Mouse (Mus musculus): ENCODE measurements around the gene 2610042L04Rik. TPM values are rescaled to one million over a fixed set of nuclear protein-coding genes. Genes with fewer than 3 reads are reported as not detected.
"Not testable (repeated sequence)": the region's sequence is repeated elsewhere in the genome, so short reads cannot be mapped to it uniquely, and the experiment has no call there.

Gene 2610042L04Rik
- total and polyA plus RNA-seq, 2 experiments from 2014 or later: 7.0 to 9.1 TPM

DNA sequence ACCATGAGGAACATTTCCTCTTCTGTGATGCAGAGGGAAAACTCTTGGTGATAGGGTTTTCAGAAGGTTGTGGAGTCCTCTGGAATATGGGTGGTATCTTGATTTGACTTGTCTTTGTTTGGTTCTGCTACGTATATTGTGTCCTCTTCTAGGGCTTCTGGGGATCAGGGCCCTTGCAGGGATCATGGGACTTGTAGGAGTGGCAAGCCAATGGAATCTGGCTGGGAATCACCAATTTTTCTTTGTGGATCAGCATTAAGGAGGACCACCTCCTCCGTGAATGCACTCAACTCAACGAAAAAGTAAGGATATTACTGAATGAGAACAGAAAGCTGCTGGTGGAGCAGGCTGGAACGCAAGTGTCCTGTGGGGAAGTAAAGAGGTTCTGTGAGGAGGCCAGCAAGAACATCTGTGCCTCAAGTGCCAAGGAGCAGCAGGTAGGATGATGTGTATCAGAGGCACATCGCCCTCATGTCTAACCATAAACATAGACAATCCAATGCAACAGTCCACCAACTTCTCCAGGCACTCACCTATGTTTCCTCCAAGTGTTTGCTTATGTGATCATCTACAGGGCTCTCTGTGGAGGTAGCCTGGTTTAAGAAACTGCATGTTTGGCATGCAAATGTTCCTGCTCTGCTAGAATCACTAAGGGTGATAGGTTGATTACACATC is 65.7 kb downstream of the 2610042L04Rik start:
- not testable (repeated sequence) for DNase-seq; H3K4me1 ChIP-seq (ENCODE audit: insufficient read depth); H3K27me3 ChIP-seq (ENCODE audit: insufficient read depth, low read length); H3K9me3 ChIP-seq (ENCODE audit: low read length); H3K27ac ChIP-seq (ENCODE audit: low read depth, low read length); H3K9ac ChIP-seq; ATAC-seq; H3K36me3 ChIP-seq (ENCODE audit: insufficient read depth); H3K4me3 ChIP-seq (ENCODE audit: low read depth, low read length); H3K4me2 ChIP-seq (ENCODE audit: low read depth)
- 82% methylated on average over 5 of the region's 5 CpGs for WGBS

GRCm38 (mm10) chr14:4401245-4401644 is 66.7 kb downstream of the 2610042L04Rik start:
- H3K36me3 ChIP-seq (ENCODE audit: insufficient read depth); H3K27me3 ChIP-seq (ENCODE audit: insufficient read depth, low read length); H3K4me3 ChIP-seq (ENCODE audit: low read depth, low read length); ATAC-seq; H3K9ac ChIP-seq; DNase-seq; H3K4me1 ChIP-seq (ENCODE audit: insufficient read depth); H3K9me3 ChIP-seq (ENCODE audit: low read length); H3K4me2 ChIP-seq (ENCODE audit: low read depth); H3K27ac ChIP-seq (ENCODE audit: low read depth, low read length): not testable (repeated sequence)
- WGBS: 83% methylated on average over 4 of the region's 5 CpGs

DNA sequence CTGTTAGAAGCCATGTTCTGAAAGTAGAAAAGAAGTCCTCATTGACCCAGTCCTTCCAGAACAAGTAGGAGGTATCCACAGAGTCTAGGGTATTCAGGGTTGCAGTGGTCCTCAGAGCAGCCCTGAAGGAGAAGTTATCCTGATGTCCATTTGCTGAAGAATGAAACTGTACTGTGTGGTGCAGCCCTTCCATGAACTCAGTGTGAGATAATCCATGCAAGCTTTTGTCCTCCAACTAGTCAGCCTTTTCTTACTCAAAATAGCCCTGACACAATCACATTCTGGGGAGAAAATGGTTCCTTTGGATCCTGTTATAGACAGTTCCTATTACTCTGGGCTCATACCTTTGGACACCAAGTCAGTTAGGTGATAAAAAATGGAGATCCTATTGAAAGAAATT is 69.3 kb downstream of the 2610042L04Rik start:
- not testable (repeated sequence) for H3K27me3 ChIP-seq (ENCODE audit: insufficient read depth, low read length); ATAC-seq; DNase-seq; H3K9me3 ChIP-seq (ENCODE audit: low read length); H3K36me3 ChIP-seq (ENCODE audit: insufficient read depth); H3K4me2 ChIP-seq (ENCODE audit: low read depth); H3K9ac ChIP-seq; H3K27ac ChIP-seq (ENCODE audit: low read depth, low read length); H3K4me1 ChIP-seq (ENCODE audit: insufficient read depth); H3K4me3 ChIP-seq (ENCODE audit: low read depth, low read length)

Other genes starting within 250 kb of the 2610042L04Rik start
- 4.6 and 5.3 TPM in 2 replicates for gene Gm8108, start 224.2 kb upstream of the 2610042L04Rik start, total RNA-seq (2014; rRNA removed)
- gene Gm8108, start 224.2 kb upstream of the 2610042L04Rik start, polyA plus RNA-seq (2015; fragmentation: Nextera tagmentation; extraction: Ambion mirVana): 5.5 and 5.7 TPM in 2 replicates
- gene Gm3127, start 169.7 kb upstream of the 2610042L04Rik start, total RNA-seq (2014; rRNA removed): not detected in 2 replicates
- not detected in 2 replicates for gene Gm3127, start 169.7 kb upstream of the 2610042L04Rik start, polyA plus RNA-seq (2015; fragmentation: Nextera tagmentation; extraction: Ambion mirVana)
- 9.1 and 10.3 TPM in 2 replicates for gene Gm2974, start 152.2 kb upstream of the 2610042L04Rik start, total RNA-seq (2014; rRNA removed)
- gene Gm2974, start 152.2 kb upstream of the 2610042L04Rik start, polyA plus RNA-seq (2015; fragmentation: Nextera tagmentation; extraction: Ambion mirVana): 12.0 and 13.6 TPM in 2 replicates
- gene Gm3138, start 85.1 kb upstream of the 2610042L04Rik start, total RNA-seq (2014; rRNA removed): 0.29 TPM in 1 of 2 replicates, not detected in the other
- not detected in 2 replicates for gene Gm3138, start 85.1 kb upstream of the 2610042L04Rik start, polyA plus RNA-seq (2015; fragmentation: Nextera tagmentation; extraction: Ambion mirVana)
- not detected in 2 replicates for gene Gm3149, start 17.5 kb upstream of the 2610042L04Rik start, total RNA-seq (2014; rRNA removed)
- 0.09 TPM in 1 of 2 replicates, not detected in the other for gene Gm3149, start 17.5 kb upstream of the 2610042L04Rik start, polyA plus RNA-seq (2015; fragmentation: Nextera tagmentation; extraction: Ambion mirVana)
- not detected in 2 replicates for gene Gm3159, start 62.8 kb downstream of the 2610042L04Rik start, total RNA-seq (2014; rRNA removed)
- gene Gm3159, start 62.8 kb downstream of the 2610042L04Rik start, polyA plus RNA-seq (2015; fragmentation: Nextera tagmentation; extraction: Ambion mirVana): not detected in 2 replicates
- gene Gm3164, start 80.7 kb downstream of the 2610042L04Rik start, total RNA-seq (2014; rRNA removed): 4.8 and 5.2 TPM in 2 replicates
- 4.6 and 6.7 TPM in 2 replicates for gene Gm3164, start 80.7 kb downstream of the 2610042L04Rik start, polyA plus RNA-seq (2015; fragmentation: Nextera tagmentation; extraction: Ambion mirVana)
- 1.7 and 2.8 TPM in 2 replicates for gene Gm3173, start 96.2 kb downstream of the 2610042L04Rik start, total RNA-seq (2014; rRNA removed)
- gene Gm3173, start 96.2 kb downstream of the 2610042L04Rik start, polyA plus RNA-seq (2015; fragmentation: Nextera tagmentation; extraction: Ambion mirVana): 1.7 and 3.3 TPM in 2 replicates
- not detected in 2 replicates for gene Gm3182, start 147.0 kb downstream of the 2610042L04Rik start, total RNA-seq (2014; rRNA removed)
- not detected in 2 replicates for gene Gm3182, start 147.0 kb downstream of the 2610042L04Rik start, polyA plus RNA-seq (2015; fragmentation: Nextera tagmentation; extraction: Ambion mirVana)
- gene Gm3047, start 220.6 kb downstream of the 2610042L04Rik start, total RNA-seq (2014; rRNA removed): not detected in 2 replicates
- not detected in 2 replicates for gene Gm3047, start 220.6 kb downstream of the 2610042L04Rik start, polyA plus RNA-seq (2015; fragmentation: Nextera tagmentation; extraction: Ambion mirVana)

Data from forebrain, postnatal 0 days (tissue).